Mouse (Mus musculus) small intestine, adult 2 months (tissue): ENCODE measurements around the gene Ccdc51. TPM values are rescaled to one million over a fixed set of nuclear protein-coding genes. Genes with fewer than 3 reads are reported as not detected.
"Not testable (repeated sequence)": the region's sequence is repeated elsewhere in the genome, so short reads cannot be mapped to it uniquely, and the experiment has no call there.

Experiments used
- H3K27ac ChIP-seq: fragments of 200-500 bp; 2 replicates; pipeline ENCODE4 v1.5.1; 2012; ENCODE audit warnings: low read depth, low read length, control low read depth, inconsistent platforms; ENCODE audit not compliant: insufficient read depth
- H3K27me3 ChIP-seq: fragments of 200-500 bp; 2 replicates; pipeline ENCODE4 v1.6.1; 2012; ENCODE audit warnings: mild to moderate bottlenecking, moderate library complexity, low read length, inconsistent platforms; ENCODE audit not compliant: control insufficient read depth, insufficient read depth
- H3K36me3 ChIP-seq: fragments of 200-500 bp; 2 replicates; pipeline ENCODE4 v1.6.1; 2012; ENCODE audit warnings: mild to moderate bottlenecking, low read length, control low read depth, inconsistent platforms; ENCODE audit not compliant: control insufficient read depth, insufficient read depth
- H3K4me1 ChIP-seq: fragments of 200-500 bp; 2 replicates; pipeline ENCODE4 v1.6.1; 2012; ENCODE audit warnings: low read length, inconsistent platforms, mixed read lengths; ENCODE audit not compliant: control insufficient read depth, insufficient read depth, insufficient read length
- H3K4me3 ChIP-seq: fragments of 200-500 bp; 2 replicates; pipeline ENCODE4 v1.5.1; 2012; ENCODE audit warnings: low read depth, mild to moderate bottlenecking, control low read depth, inconsistent platforms, low read length, moderate library complexity
- CTCF ChIP-seq: fragments of 200-500 bp; IDR thresholded peaks from 2 replicates; pipeline ENCODE4 v1.5.1; 2012; ENCODE audit warnings: low read depth, mild to moderate bottlenecking, control low read depth, inconsistent platforms, low read length, moderate library complexity, mixed read lengths; ENCODE audit not compliant: insufficient replicate concordance, insufficient read length; ENCODE audit errors: extremely low read depth
- POLR2A ChIP-seq: fragments of 200-500 bp; IDR thresholded peaks from 2 replicates; pipeline ENCODE4 v1.6.1; 2012; ENCODE audit warnings: low read depth, mild to moderate bottlenecking, control low read depth, inconsistent platforms, low read length, moderate library complexity
- WGBS: fragments of 180-500 bp; shearing (Covaris S2); methylation state at CpG from one replicate; pipeline ENCODE4 v1.1.7; 2018; 5-methylcytosine and 5-hydroxymethylcytosine counted together
- polyA plus RNA-seq: library from polyadenylated mRNA; depleted of rRNA; stranded (reverse); fragments of >200 nt; gene quantifications from 2 replicates; pipeline ENCODE4 v1.2.3, GENCODE M21; 2012; rRNA removed

The Ccdc51 gene
- polyA plus RNA-seq, 1 experiment = 11.3 TPM

- H3K27ac ChIP-seq = no peak overlapping the region
- WGBS = 79% methylated on average over 5 of the region's 5 CpGs
- H3K36me3 ChIP-seq = no peaks in the 10 kb centered on the region
- no peak overlapping the region for H3K4me3 ChIP-seq
- no peaks in the 10 kb centered on the region for H3K27me3 ChIP-seq
- TF ChIP-seq CTCF = no peak
- no peak for TF ChIP-seq POLR2A
- H3K4me1 ChIP-seq = no peaks in the 10 kb centered on the region
Measured at GRCm38 (mm10) chr9:109130076-109130475, 47.8 kb downstream of the Ccdc51 start.

GRCm38 (mm10) chr9:109140414-109140813 lies 58.1 kb downstream of the Ccdc51 start:
- H3K36me3 ChIP-seq, H3K27ac ChIP-seq, H3K27me3 ChIP-seq, H3K4me1 ChIP-seq, H3K4me3 ChIP-seq: not testable (repeated sequence)
- WGBS = 55% methylated on average over 4 of the region's 4 CpGs
- TF ChIP-seq CTCF = peak; percentile 27; the same call in 1 of the 2 replicates

Other genes with a start within 250 kb of the Ccdc51 start
- 734 and 815 TPM in 2 replicates for gene Slc26a6, start 229.2 kb upstream of the Ccdc51 start, polyA plus RNA-seq
- 33.6 and 39.0 TPM in 2 replicates for gene Tmem89, start 167.9 kb upstream of the Ccdc51 start, polyA plus RNA-seq
- 991 and 1,216 TPM in 2 replicates for gene Uqcrc1, start 145.9 kb upstream of the Ccdc51 start, polyA plus RNA-seq
- 3.4 and 9.7 TPM in 2 replicates for gene Col7a1, start 128.9 kb upstream of the Ccdc51 start, polyA plus RNA-seq
- 0.23 and 0.56 TPM in 2 replicates for gene Ucn2, start 96.5 kb upstream of the Ccdc51 start, polyA plus RNA-seq
- gene Pfkfb4, start 90.7 kb upstream of the Ccdc51 start, polyA plus RNA-seq = 53.2 and 121 TPM in 2 replicates
- 406 and 675 TPM in 2 replicates for gene Shisa5, start 43.9 kb upstream of the Ccdc51 start, polyA plus RNA-seq
- 51.9 and 174 TPM in 2 replicates for gene Trex1, start 22.8 kb upstream of the Ccdc51 start, polyA plus RNA-seq
- gene Atrip, start 8.4 kb upstream of the Ccdc51 start, polyA plus RNA-seq = 5.8 and 10.7 TPM in 2 replicates
- 0.58 and 1.6 TPM in 2 replicates for gene Tma7, start 94 bp downstream of the Ccdc51 start, polyA plus RNA-seq
- gene Plxnb1, start 12.9 kb downstream of the Ccdc51 start, polyA plus RNA-seq = 2.6 and 3.4 TPM in 2 replicates
- gene Fbxw21, start 79.5 kb downstream of the Ccdc51 start, polyA plus RNA-seq = not detected in 2 replicates
- gene Fbxw13, start 113.5 kb downstream of the Ccdc51 start, polyA plus RNA-seq = 0.09 TPM in 1 of 2 replicates, not detected in the other
- gene Fbxw20, start 152.3 kb downstream of the Ccdc51 start, polyA plus RNA-seq = not detected in 2 replicates
- not detected in 2 replicates for gene Fbxw14, start 205.2 kb downstream of the Ccdc51 start, polyA plus RNA-seq